Mouse (Mus musculus): Measurements from ENCODE around the gene Nkx1-1.

Gene Nkx1-1

DNA sequence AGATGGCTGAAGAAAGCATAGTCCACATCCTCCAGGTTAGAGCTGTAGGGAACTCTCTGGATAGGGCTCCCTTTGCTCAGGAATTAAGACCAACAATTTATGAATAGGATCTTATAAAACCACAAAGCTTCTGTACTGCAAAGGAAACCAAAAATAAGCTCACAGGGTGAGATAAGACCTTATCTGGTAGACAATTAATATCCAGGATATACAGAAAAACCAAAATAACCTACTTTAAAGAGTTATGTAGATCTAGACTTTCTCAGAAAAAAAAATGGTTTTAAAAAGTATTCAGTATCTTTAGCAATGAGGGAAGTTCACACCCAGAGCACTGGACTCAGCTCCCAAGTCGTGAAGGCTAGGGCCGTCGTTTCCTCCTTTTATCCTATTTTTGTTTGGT lies 13.5 kb downstream of the Nkx1-1 start:
- in situ Hi-C loops (cut with MboI, MseI): no loop called here

DNA sequence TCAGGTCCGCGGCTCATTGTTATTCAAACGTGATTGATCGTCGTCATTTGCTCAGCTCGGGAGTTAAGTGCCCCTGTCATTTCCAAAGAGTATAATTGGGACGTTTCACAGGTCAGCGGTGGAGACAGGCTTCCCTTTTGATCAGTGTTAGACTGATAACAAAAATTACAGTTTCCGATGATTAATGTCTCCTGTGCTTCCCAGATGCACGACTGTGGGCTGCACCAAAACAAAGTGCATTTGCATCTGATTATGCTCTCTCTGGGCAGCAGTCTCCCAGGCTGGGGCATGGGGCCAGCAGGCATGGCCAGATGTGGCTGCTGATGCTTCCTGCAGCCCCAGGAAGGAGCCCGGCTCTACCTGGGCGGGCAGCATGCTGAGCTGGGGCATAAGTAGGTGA lies 33.0 kb downstream of the Nkx1-1 start:
- in situ Hi-C loops (cut with MboI, MseI): no loop called here

DNA sequence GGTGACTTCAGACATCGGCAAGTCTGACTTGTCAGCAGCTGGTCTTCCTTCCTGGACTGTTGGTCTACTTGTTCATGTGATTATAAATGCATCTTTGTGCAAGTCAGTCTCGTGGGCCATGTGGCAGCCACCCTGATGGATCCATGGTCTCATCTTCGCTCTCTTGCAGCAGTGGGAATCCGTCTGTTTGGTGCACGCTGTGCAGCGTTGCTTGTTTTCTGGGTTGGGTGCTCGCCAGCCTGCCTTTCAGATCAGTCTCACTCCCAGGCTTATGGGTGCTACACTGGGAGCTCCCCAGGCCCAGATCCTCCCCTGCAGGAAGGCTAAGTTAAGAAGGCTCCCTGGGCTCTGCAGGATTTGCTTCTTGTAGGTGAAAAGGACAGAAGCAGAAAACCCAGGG lies 36.9 kb downstream of the Nkx1-1 start:
- in situ Hi-C loops (cut with MboI, MseI): no loop called here

DNA sequence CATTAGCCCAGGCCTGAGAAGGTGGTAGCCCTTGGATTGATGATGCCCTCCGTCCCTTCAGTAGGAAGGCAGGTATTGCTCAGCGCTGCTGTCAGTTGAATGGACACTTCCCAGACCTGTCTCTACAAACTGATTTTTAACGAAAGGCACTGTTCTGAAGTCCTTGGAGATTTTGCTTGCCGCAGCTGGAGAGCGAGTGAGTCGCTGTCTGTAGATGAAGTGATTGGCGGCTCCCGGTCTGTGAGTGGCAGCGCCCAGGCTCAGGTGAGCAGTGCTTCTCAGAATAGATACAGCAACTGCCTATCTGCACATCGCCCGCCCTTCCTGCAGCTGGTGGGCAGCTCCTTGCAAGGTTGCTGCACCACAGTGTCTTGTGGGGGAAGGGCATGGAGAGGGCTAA lies 38.1 kb downstream of the Nkx1-1 start:
- in situ Hi-C loops (cut with MboI, MseI): no loop called here

DNA sequence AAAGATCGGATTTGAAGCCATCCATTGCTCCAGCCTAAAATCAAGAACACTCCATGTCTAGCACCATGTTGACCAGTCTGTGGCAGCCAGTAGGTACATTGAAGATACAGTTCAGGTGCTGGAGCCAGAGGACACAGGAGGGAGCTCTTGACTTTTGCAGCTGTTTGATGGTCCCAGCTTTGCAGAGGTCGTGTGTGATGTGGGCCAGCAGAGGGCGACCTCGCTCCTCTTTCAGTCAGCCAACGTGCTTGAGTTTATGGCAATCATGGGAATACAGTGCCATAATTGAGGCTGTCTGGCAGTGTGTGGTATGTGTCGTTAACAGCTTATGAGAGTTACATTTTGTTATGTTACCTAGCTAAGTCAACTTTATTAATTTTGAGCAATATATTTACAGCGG lies 40.0 kb downstream of the Nkx1-1 start:
- in situ Hi-C loops (cut with MboI, MseI): loop anchor here (5.0 kb wide), 1 partner anchor 98 kb away; no protein-coding TSS in a partner anchor

DNA sequence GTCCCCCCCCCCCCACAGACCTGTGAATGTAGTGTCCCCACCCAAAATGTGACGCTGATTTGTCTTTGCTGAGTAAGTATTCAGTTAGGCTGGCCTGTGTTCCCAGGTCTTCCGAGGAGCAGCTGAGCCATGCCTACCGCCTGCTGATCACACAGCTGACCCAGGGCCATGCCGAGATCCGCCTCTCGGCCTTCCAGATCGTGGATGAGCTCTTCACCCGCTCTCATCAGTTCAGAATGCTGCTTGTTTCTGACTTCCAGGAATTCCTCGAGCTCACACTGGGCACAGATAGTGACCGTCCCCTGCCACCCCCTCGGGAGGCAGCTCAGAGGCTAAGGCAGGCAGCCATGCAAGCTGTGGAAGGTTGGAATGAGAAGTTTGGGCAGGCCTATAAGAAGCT lies 46.2 kb downstream of the Nkx1-1 start:
- in situ Hi-C loops (cut with MboI, MseI): no loop called here
